Comparison of ENCODE assay signal across 8 mouse cellular contexts in the genomic region with DNA sequence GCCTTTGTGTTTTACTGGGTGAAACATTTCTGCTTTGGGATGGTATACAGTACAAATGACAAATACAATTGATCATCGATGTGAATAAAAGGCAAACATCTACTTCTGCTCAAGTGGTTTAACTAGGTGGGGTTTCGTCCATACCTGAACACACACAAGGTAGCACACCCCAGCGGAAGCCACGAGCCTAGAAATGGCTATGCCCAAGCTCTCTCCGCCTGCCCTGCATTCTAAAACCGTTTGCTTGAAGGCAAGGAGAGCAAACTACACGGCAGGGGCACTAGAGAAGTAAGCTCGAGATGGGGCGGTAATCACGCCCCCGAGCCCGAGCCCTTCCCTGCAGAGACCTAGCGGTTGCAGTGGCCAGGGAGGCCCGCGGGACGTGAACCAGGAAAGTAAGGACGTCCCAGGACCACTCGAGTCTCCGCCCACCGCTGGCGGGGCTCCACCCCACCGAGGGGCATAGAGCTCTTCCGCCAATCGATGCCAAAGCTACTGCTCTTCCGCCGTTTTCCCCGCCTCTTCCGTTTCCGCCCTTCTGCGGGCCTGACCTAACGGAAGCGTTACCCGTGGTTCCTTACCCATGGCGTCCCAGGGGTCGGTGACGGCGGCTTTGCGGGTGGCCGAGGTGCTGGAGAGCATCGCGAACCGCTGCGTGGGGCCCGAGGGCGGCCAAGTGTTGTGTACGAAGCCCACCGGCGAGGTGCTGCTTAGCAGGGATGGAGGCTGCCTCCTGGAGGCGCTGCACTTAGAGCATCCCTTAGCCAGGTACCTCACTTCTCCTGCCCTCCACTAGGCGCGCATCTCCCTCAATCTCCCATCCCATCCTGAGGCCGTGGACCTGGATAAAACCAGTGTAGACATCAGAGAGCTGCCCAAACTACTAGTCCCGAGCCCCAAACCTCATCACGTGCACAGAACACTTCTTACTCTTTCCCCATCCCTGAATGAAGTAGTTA. TPM values are rescaled to one million over a fixed set of nuclear protein-coding genes. Genes with fewer than 3 reads are reported as not detected.
DNase-seq lines count a peak whose midpoint lies in the region; ATAC-seq lines count a peak whose summit lies in the region.

Gene Bbs10 (plus strand): TSS at position 540 of the 959 bp plus-strand sequence.

- peak; percentile 97 to 98 for DNase-seq in adrenal gland, adult (ENCODE audit: inconsistent age in 2 of 2, low spot score in 1 of 2)
- peak; percentile 98 for DNase-seq in embryo, embryonic 10.5 days (ENCODE audit: low spot score)
- DNase-seq in gastrocnemius, postnatal 14 days = peak; percentile 98
- peak; percentile 91 to 98 for DNase-seq in left cerebral cortex, postnatal 10 days (ENCODE audit: extremely low spot score in 1 of 2, low spot score in 2 of 2)
- peak; percentile 94 for DNase-seq in right cerebral cortex, postnatal 25 days
- DNase-seq in urinary bladder, postnatal 4 days (ENCODE audit: low spot score in 2 of 2) = peak; percentile 93 to 95

- intact Hi-C loops in gastrocnemius, postnatal 14 days (cut with DNase I; ENCODE audit: low total_unique reads) = loop anchor here (10.0 kb wide), 1 partner anchor 176 kb away; the partner anchor contains the start of gene Nap1l1
- intact Hi-C loops in left cerebral cortex, postnatal 10 days (cut with DNase I) = loop anchor here (5.0 kb wide), 1 partner anchor 174 kb away; the partner anchor contains the start of gene Nap1l1

- ATAC-seq in inflammation-experienced regulatory T-cells, adult 6 months = peak; percentile 98
- ATAC-seq in megakaryocyte-erythroid progenitor cell, adult 5-6 weeks (replicated peaks; ENCODE audit: low FRiP score, low TSS enrichment, poor library complexity, severe bottlenecking) = peak; percentile 99

RNA-seq across cellular contexts. Expression of gene Bbs10, which starts in this region (rescaled TPM):
- 1 to 10 TPM; 1.7 to 2.0 TPM for total RNA-seq in gastrocnemius, postnatal 14 days (2021)
- 1 to 10 TPM; 1.8 to 2.5 (median 1.8) TPM for polyA plus RNA-seq in inflammation-experienced regulatory T-cells, adult 6 months (2017; shearing (Covaris generic))
- total RNA-seq in left cerebral cortex, postnatal 10 days (2021) = 1 to 10 TPM; 3.7 to 4.2 TPM
- total RNA-seq in megakaryocyte-erythroid progenitor cell, adult 5-6 weeks (2014; fragmentation: Nextera tagmentation) = 2.0 and 3.1 TPM in 2 replicates
- 4.8 and 6.3 TPM in 2 replicates for total RNA-seq in megakaryocyte-erythroid progenitor cell, adult 5-6 weeks (2017)

Comparison
In these comparisons a context has a peak if more than half of its experiments do, and no peak if none do; other contexts are left out.
1. Peak in every context shown above with its lines: DNase-seq and ATAC-seq.